Mouse (Mus musculus) G1E-ER4 (cell line): Measurements from ENCODE around the gene Hunk. TPM values are rescaled to one million over a fixed set of nuclear protein-coding genes. Genes with fewer than 3 reads are reported as not detected.

ENCODE experiments used
- GATA1 ChIP-seq: IDR thresholded peaks from one replicate; pipeline ENCODE4 v1.8.0; 2012; ENCODE audit warnings: low read length, inconsistent platforms
- polyA plus RNA-seq: library from polyadenylated mRNA; stranded (reverse); fragments of >175 nt; gene quantifications from 2 replicates; pipeline ENCODE4 v1.2.3, GENCODE M21; 2012

Gene Hunk
- polyA plus RNA-seq, 1 experiment: not detected

DNA sequence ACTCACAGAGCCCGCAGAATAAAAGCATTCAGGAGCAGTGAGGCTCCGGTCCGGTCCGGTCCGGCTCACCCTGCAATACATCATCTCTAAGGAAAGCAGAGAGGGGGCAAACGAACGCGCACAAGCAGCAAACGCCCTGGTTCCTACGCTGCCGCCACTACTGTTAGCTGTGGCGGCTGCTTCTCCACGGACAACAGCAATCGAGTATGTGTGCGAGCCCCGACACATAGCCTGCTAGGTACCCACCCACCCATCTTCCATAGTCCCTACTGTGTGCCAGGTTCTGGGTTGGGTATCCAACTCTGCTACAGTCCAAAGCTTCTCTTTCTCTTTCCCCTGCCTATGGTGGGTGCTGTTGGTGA, 506 bp upstream of the Hunk start:
- TF ChIP-seq GATA1: no peak

DNA sequence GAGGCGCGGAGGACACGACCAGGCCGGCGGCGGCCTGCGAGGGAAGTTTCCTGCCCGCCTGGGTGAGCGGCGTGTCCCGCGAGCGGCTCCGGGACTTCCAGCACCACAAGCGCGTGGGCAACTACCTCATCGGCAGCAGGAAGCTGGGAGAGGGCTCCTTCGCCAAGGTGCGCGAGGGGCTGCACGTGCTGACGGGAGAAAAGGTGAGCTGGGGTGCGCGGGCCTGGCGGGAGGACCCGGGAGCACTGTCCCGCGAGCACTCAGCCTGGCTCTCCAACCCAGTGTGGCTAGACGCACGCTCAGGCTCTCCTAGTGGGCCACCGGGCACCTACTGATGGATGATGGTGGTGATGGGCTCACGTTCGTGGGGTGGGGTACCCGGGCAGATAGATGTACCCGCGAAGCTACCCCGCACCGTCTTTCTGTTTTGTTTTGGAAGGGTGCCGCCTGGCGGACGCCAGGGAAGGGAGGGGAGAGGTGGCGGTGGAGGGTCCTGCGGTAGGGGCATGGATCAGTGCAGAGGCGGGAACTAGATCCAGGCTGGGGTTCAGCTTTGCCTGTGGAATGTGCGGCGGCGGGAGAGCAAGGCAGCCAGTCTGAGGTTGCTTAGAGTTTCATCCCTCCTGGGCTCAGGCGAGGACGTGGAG, 824 bp downstream of the Hunk start:
- no peak for TF ChIP-seq GATA1

DNA sequence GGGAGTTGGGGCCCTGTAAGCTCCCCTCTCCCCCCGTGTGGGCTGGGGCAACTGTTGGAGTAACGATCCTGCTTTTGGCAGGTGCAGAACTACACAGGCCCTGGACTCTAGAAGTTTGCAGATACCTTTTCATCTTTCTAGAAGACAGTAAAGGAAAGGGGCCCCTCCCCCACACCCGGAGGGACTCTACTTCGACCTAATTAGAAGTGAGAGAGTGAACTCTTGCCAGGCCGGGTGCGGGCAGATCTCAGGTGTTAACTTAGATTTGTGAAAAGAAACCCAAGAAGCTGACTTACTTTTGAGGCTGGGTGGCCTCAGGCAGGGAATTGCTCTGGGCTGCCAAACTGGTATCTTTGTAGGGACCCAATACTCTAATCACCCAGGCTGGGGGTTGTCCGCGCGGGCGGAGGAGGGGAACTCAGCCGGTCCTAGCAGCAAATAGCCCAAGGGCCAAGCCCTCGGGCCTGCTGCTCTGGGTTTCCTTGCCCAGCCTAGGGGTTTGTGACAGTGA, 1.4 kb downstream of the Hunk start:
- no peak for TF ChIP-seq GATA1

DNA sequence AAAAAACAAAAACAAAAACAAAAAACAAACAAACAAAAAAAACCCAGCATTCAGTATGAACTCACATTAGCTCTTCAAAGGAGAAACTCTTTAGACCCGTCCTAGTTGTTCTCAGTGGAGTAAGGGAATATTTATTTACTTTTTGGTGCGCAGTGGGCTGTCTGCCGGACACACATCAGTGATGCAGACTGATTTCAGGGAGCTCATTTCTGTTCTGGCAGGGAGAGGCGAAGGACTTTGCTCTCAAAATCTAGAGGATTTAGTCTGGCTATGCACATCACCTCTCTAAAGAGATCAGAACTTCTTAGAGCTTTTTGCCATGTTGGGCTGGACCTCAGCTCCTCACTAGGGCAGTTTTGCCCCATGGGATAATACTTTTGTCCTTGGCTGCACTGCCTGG, 2.1 kb downstream of the Hunk start:
- no peak for TF ChIP-seq GATA1

DNA sequence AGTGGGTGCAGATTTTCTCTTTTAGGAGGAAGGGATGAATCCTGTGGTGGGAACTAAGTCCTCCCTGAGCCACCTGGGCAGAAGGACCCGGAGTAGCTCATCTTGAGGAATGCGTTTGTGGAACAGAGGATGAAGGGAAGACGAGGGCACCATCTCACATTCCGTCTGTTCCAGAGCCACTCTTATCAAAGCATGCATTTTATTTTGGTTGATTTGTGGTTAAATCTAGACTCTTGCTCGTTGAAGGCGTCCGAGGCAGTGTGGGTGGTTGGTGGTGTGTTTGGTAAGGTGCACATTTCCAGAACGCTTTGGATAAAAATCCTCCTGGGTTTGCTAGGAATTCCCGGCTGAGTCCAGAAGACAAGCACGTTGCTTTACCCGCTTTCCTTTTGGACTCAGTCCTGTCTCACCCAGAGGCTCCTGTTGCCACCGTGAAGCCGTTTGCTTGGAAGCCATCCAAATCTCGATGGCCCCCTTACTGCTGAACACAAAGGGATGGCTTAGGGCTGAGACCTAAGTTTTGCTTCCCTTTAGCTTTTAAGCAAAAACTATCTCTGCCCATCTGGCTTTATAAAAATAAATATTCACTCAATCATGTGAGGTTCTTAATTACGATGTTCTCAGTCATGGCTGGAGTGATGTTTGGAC, 3.4 kb downstream of the Hunk start:
- TF ChIP-seq GATA1: no peak

DNA sequence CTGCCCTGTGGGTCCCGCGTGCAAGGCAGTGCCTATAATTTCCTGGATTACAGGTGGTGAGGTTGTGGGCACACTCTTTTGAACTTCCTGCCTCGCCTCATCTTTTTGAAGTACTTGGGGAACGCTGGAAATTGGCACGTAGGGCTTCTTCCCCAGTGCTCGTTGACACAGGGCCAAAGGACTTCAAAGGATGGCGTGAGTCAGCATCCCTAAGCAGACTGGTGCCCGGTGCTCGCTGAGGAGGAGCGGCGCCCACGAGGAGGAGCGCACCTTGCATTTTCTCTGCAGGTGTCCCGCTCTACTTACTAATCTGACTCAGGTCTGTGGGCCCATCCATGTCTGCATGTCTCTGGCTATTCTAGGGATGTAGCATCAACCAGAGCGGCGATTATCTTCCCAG, 4.9 kb downstream of the Hunk start:
- TF ChIP-seq GATA1: no peak

DNA sequence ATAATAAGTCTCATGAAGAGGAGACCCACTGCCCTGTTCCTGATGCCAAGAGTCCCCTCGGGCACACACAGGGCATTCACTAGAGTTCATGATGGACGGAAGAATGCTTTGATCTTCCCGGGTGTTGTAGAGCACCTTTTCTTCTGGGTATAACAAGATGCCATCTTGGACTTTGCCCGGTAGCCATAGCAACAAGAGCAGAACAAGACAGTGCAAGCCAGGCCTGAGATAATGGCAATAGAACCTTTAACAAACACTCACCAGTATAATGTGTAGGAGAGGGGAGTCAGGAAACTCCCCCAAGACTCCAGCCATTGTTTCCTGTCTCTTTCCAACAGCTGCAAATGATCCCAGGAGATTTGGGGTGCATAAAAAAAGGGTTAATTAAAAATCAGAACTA, 8.9 kb downstream of the Hunk start:
- no peak for TF ChIP-seq GATA1

DNA sequence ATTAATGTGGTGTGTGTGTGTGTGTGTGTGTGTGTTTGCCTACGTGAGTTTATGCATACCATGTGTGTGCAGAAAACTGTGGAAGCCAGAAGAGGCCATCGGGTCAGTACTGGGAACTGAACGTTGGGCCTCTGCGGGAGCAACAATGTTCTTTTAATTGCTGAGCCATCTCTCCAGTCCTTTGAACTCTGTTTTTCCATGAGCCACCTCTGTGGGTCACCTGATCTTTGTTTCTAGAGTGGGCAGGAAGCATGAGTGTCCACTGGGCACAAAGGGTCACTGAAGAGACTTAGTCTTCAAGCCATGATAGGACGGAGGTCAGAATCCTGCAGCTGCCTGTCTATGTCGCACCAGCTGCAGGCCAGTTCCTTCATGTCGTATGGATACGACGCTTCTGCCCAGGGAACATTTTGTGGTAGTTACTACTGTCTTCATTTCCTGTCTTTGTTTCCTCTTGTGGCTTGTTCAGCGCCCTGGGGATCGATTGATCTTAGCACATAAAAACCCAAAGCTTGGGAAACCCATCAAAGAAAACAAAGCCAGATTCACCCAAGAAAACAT, 10.3 kb downstream of the Hunk start:
- TF ChIP-seq GATA1: no peak

DNA sequence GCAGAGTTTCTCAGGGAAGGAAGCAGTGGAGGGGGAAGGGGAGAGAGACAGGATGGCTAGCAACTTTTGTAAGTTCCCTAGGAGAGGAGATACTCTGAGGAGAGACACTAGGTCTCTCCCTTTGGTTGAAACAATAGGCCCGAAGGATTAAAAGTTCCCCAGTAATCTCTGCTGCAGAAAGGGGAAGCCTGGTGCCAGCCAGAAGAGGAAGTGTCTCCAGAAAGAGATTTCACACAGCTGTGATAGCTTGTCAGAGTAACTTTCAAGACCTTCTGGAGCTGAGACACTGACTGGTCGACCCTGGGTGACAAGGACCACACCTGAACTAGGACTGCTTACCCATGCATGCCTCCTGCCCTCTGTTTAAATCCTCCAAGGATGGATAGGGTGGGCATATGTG, 11.1 kb downstream of the Hunk start:
- TF ChIP-seq GATA1: no peak

- no peak for TF ChIP-seq GATA1
Measured at GRCm38 (mm10) chr16:90400314-90400713, 14.5 kb downstream of the Hunk start.

GRCm38 (mm10) chr16:90400906-90401666, 15.3 kb downstream of the Hunk start:
- no peak for TF ChIP-seq GATA1

GRCm38 (mm10) chr16:90402292-90402691, 16.5 kb downstream of the Hunk start:
- no peak for TF ChIP-seq GATA1

DNA sequence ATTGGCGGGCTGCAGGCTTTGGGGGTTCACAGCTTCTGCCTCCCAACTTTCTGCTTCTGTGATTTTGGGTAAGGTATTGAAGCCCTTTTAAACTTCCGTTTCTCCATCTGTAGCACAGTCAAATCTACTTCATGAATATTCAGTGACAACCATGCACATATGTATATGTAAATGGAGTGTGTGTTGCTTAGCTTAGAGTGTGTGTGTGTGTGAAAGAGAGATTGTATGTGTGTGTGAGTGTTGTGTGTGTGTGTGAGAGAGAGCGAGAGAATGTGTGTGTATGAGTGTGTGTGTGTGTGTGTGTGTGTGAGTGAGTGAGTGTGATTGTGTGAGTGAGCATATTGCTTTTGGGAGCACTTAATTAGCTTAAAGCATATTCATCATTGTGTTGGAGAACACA, 19.4 kb downstream of the Hunk start:
- TF ChIP-seq GATA1: no peak

GRCm38 (mm10) chr16:90405599-90405998, 19.8 kb downstream of the Hunk start:
- no peak for TF ChIP-seq GATA1

GRCm38 (mm10) chr16:90407541-90408289, 21.9 kb downstream of the Hunk start:
- TF ChIP-seq GATA1: no peak
